Mouse (Mus musculus) kidney, postnatal 36 days (tissue): ENCODE results near the gene Nit1.

Source experiments
- DNase-seq, 2 experiments: peaks; one replicate each; pipeline ENCODE4 v3.0.0; 2021 to 2022; ENCODE audit warnings: mixed read lengths in 2 of 2

The Nit1 gene

GRCm38 (mm10) chr1:171293351-171293750, 52.1 kb downstream of the Nit1 start:
- DNase-seq = no peak

DNA sequence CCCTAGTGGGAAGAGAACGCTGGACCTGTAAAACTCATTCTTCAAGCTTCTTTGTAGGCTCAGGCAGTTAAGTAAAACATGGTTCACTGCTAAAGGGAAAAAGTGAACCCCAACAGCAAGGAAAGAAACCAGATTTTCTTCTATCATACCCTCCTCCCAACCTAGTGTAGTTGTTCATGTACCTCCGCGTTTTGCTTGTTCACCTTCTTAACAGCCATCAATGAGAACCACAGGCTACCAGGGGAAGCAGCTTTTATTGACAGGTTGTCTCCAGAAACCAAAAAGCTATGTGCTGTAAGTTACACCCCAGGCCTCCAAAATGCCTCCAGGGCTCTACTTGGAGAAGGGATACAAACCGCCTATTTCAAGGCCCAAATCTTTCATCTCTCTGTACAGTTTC, 57.1 kb downstream of the Nit1 start:
- no peak for DNase-seq
